Mouse (Mus musculus): Measurements from ENCODE around the gene Abcf1.

Gene Abcf1

DNA sequence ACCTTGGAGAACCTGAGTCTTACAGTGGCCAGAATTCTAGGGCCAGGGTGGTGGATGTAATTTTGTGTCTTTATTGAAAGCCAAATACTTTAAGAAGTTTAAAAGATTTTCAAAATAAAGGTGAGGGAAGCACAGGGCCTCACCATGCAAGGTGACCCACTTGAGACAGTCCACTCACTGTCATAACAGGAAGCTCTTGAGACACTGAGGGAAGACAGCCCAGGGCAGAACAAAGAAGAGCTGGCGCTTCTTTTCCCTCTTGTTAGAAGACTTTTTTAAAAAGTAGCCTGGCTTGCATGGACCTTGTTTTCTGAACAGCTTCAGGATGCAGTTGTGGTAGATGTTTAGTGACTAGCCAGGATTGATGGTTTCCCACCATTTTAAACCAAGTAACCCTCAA, 49.2 kb downstream of the Abcf1 start:
- no peak for DNase-seq (ENCODE audit: low spot score in 2 of 2)

DNA sequence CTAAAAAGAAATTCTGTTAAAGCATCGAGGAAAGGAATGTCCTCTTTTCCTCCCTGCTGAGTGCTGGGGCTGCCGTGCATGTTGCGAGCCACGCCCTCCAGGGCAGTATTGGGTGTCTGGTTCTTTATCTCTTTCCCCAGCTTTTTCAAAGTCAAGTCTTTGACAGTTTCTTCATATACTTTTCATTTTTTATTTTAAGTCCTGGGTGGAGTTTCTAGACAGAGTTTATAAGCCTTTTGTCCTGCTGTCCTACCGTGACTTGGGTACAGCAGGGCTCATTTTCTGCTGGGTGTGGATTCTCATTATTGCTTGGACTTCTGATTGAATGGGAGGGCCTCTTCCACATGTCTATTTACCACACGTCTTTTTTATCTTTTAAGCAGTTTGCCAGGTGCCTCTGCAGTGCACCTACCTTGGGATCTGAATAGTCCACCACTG, 49.7 kb downstream of the Abcf1 start:
- no peak for DNase-seq (ENCODE audit: low spot score in 2 of 2)

DNA sequence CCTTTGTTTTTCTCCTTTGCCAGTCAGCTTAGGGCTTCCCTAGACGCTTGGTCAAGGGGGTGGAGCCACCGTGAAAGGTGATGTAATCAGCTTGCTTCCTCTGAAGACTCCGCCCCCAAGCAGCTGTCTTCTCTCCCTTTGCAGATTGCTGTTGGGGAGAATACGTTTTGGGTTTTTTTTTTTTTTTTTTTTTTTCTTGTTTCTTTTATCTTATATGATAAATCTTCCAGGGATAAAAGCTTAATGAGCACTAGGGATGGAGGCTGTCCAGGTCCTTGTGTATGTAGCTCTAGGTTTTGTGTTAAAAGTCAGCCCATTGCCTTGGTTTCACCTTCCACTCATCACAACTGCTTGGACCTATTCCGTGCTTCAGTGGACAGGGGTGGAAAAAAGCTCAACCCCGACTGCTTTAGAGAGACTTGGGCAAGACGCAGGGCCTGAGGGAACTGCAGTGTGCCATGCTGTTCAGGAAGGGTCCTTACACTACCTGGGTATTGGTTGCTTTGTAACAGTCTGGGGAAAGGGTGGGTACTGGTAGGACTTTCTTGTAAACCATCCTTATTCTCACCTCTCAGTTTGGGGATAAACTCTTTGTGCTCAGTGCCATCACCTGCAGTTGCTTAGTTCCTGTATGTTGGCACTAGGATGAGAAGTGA, 50.4 kb downstream of the Abcf1 start:
- DNase-seq (ENCODE audit: low spot score in 2 of 2): peak; percentile 70 to 90

DNA sequence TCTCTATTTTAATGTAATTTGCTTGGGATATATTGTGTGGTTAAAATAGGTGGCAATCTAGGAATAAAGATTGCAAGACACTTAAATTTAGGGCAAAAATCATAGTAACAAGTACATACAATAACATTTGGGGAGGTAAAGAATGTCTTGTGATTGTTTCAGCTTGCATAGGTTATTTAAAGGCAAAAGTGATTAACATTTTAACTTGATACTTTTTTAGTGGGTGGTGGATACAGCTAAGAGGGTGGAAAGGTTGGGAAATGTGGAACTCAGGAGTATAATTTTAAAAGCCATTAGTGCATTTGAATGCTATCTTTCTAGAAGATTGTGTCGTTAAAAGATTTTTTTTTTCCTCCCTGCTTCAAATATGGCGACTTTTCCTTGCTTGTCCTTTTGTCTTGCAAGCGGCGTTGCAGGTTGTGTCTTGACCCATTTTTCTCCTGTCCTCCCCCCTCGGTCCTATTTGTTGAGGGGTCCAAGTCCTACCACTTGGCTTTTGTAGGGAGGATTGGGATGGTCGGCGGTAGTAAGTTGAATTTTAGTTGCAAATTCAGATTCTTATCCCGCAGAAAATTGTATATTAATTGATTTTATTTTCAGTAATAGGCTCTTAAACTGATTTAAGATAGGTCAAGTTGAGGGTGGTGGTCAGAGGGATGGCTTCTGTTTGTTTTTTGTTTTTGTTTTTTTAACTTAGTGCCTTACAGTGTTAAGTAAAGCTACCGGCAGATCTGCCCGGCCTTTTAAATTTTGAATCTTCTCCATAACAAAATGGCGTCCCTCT, 51.1 kb downstream of the Abcf1 start:
- peak in 1 of 2 experiments; percentile 34 for DNase-seq (ENCODE audit: low spot score in 2 of 2)

DNA sequence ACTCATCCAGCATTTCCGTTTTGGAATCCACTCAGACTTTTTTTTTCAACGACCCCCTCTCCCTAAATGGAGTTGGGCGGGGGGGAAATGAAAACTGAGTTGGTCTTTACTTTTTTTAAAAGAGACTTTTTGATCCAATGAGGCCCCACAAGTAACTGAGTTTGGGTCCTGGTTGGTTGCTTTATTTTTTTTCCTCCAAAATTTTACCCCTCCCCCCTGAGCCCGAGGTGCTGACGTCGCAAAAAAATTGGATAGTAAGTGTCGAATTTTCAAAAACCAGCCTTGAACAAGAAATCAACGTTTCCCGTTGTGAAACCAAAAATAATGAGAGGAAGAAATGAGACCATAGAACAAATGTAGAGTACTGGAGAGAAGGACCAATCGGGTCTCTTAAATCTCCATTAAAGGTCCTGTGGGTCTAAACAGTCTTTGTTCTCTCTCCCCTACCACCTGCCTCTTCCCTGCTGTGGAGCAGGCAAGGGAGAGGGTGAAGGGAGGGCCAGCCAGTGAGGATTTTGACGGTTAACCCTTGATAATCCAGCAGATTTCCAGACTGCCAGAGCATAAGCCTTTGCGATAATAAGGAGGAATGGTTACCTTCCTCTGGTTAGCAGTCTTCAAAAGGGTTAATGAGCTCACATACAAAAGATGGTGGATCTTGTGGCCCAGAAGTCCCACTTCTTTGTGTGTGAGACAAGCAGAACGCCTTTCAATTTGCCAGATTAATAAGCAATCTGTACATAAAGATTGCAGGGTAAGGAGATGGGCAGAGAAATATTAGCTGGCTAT, 51.9 kb downstream of the Abcf1 start:
- DNase-seq (ENCODE audit: low spot score in 2 of 2): peak in 1 of 2 experiments; percentile 66

DNA sequence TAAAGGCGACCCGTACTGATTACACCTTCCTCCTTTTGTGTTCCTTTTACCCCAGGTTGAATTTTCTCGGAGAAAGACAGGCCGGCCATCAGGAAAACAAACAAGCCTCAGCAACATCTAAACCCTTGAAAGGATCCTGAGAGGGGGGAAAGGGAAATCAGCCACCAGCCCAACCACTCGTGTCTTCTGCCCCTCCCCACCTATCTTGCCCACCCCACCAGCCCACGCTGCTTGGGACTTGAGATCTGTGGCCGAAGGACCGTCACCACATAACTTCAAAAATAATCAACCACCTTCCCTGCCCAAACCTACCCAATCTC, 52.5 kb downstream of the Abcf1 start:
- no peak for DNase-seq (ENCODE audit: low spot score in 2 of 2)

DNA sequence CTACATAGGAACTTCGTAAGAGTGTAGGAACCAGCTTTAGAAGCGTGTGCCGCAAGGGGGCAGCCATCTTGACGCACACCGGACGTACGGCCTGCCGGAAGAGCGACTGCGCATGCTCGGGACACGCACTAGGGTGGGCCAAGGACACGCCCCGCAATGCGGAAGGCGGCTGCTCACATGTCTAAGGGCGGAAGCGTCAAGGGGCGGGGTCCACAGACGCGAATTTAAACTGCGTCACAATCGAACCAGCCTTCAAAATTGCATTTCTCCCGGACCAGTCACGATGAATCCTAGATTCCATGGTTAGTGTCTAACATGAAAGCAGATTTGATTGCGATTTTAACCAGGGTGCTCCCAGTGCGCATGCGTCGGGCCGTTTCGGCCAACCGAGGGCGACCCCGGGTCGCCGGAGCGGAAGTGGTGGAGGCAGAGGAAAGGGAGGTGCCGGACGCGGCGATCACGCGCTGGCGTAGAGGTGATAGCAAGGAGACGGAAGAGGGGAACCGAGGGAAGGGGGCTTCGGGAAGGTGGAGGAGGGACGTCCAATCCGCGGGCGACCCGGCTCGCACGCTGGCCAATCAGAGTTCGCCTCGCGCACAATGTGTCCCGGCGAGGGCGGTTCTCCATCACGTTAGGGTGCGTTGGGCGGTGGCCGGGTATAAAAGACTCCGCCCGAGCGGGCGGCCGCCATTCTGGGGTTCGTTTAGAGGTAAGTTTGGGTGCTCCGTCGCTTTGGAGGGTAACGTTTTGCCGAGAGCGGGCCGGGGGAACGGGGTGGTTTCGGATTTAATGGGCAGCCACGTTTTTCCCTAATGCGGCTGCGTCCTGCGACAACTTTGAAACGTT, 53.0 kb downstream of the Abcf1 start, which contains the start of the genes Mrps18b and Ppp1r10:
Gene Mrps18b, minus strand, starts transcription at position 93 of the 846 bp plus-strand sequence.
Gene Ppp1r10, plus strand, starts transcription at position 138 of the 846 bp plus-strand sequence.
- peak; percentile 96 to 98 for DNase-seq (ENCODE audit: low spot score in 2 of 2)

DNA sequence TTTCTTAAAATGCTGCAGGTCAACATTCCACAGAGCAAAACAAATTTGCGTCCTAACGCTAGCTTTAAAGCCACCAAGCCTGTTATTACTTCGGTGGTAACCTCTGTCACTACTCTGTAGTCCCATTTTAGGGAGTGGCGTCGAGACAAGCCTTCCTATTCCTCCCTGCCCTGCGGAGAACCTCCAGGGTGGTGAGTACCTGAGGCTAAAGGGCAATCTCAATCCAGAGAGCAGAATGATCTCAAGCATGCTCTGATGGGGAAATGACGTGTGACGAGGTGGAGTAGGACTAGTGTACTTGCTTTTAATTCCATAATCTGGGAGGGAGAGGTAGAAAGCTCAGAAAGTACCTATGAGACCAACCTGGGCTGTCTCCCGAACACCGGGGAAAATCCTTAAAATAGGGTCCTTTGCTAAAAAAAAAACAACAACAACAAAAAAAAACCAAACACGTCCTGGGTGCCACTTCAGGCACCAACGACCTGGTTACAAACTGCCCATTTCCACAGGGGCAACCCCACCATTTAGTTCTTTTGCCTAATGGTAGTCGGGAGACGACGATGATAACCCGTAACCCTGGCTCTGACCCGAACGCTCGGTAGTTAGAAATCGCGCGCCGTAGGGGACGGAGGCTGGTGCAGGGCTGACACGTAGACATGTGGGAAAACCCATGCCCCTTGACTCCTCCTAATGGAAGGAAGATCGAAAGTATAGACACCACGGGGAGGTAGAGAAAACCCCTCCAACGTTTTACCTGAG, 53.8 kb downstream of the Abcf1 start:
- DNase-seq (ENCODE audit: low spot score in 2 of 2): no peak

DNA sequence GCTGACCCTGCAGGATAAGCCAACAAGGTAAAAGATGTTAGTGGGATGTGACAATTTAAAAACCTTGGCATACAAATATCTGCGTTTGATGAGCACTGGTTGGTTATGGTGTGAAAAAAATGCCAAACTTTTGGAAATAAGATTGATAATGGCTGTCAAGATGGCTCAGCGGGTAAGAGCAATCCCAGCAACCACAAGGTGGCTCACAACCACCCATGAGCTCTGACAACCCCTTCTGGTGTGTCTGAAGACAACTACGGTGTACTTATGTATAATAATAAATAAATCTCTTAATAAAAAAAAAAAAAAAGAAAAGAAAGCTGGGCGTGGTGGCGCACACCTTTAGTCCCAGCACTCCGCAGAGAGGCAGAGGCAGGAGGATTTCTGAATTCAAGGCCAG, 54.6 kb downstream of the Abcf1 start:
- no peak for DNase-seq (ENCODE audit: low spot score in 2 of 2)

DNA sequence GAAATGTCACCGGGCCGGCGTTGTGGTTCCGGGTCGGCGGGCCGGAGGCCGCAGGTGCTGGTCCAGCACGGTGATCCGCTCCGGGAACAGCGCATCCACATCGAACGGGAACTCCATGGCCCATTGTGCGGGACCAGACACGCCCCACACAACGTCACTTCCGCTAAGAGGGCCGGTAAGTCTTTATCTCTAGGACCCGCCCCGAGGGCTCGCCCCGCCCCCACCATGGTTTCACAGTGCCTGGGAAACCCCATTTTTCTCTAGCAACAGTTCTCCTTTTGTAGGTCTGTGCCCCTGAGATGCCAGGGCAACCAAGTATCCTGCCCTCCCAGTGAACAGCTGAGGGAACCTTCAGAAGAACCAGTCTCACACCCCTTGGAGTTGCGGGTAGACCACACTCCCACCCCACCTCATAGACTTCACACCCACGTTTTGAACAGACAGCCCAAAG, 59.6 kb downstream of the Abcf1 start, which contains the start of gene Atat1:
Gene Atat1, minus strand, starts transcription at position 157 of the 451 bp plus-strand sequence.
- peak; percentile 84 to 95 for DNase-seq (ENCODE audit: low spot score in 2 of 2)

DNA sequence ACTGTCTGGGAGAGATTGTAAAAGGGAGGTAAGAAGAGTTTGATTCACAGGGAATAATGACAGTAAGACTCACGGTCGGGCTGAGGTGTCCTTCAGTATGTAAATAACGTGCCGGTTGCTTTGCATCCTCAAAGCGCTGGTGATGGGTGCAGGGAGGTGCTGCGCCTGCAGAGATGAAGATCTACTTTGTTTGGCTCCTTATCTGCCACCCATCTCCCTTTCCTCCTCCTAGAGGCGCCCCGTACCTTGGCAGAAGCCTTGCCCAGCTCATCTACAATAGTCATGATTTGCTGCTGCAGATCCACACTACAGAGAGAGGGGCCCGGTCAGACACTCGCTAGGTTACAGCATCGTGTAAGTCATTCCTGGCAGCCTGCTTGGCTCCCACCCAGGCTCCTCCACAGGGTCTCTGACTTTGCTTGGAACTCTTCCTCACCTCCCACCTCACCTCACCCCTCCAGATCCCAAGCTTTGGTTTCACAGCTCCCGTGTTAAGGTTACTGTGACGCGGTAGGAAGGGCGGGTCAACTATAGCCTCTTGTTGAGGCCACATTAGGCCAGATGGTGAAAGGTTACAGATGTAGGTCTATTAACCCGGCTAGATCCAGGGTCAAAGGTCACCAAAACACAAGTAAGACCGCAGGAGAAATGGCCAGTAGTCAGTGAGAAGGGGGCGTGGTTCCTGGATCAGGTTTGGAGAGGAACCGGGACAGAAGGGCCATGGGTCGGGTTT, 60.2 kb downstream of the Abcf1 start:
- no peak for DNase-seq (ENCODE audit: low spot score in 2 of 2)

DNA sequence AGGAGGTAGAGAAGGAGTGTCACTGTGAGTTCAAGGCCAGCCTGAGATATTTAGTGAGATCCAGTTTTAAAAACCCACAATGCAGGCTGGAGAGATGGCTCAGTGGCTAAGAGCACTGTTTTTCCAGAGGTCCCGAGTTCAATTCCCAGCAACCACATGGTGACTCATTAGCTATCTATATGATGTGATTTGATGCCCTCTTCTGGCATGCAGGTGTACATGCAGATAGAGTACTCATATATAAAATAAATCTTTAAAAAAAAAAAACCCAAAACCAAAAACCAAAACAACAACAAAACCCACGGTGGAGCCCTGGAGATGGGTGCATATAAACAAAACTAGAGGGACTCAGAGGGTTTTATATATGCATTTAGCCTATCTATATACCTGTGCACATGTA, 62.0 kb downstream of the Abcf1 start:
- no peak for DNase-seq (ENCODE audit: low spot score in 2 of 2)

Measured in cerebellum, postnatal 4 days (tissue).